Mouse (Mus musculus) CH12.LX (cell line): ENCODE measurements at regions not wholly inside any gene's neighbourhood (a gene's known extent, or its start where the extent isn't known, plus 50 kb on each side); places are given as distances from the start of the nearest gene placed in this dataset.

Experiments used
- HCFC1 ChIP-seq: IDR thresholded peaks from 2 replicates; pipeline ENCODE4 v1.6.1; 2012; ENCODE audit warnings: low read depth, mild to moderate bottlenecking, inconsistent platforms, low read length, improper control_type of control experiment
- MAX ChIP-seq: IDR thresholded peaks from 2 replicates; pipeline ENCODE4 v1.6.1; 2011; ENCODE audit warnings: low read length, improper control_type of control experiment
- MAZ ChIP-seq: IDR thresholded peaks from 2 replicates; pipeline ENCODE4 v1.6.1; 2012; ENCODE audit warnings: low read depth, mild to moderate bottlenecking, inconsistent platforms, low read length, improper control_type of control experiment, moderate library complexity
- TBP ChIP-seq: conservative IDR thresholded peaks from 2 replicates; pipeline ENCODE4 v1.6.1; 2011; ENCODE audit warnings: low read depth, low read length, improper control_type of control experiment

GRCm38 (mm10) chr9:84673327-84673726 lies 639.2 kb upstream of the Gm11114 start:
- TF ChIP-seq TBP (no peak), MAZ (no peak), MAX (no peak), HCFC1 (no peak)
